Mouse (Mus musculus): Measurements from ENCODE around the gene Tmem184a. TPM values are rescaled to one million over a fixed set of nuclear protein-coding genes. Genes with fewer than 3 reads are reported as not detected.

Tmem184a gene
- total and polyA plus RNA-seq, 2 experiments from 2014 or later: 0.16 TPM; not detected in 1

GRCm38 (mm10) chr5:139791227-139792158 lies 28.2 kb downstream of the Tmem184a start, which contains the start of gene Mafk:
Gene Mafk, plus strand, starts transcription at chr5:139791513.
- DNase-seq (ENCODE audit: low spot score) (peak; percentile 85), ATAC-seq (ENCODE audit: low FRiP score) (peak; percentile 80)
- Histone ChIP-seq H3K36me3 (ENCODE audit: insufficient read depth, low read length) (no peaks in the 10 kb centered on the region), H3K27me3 (ENCODE audit: insufficient read depth, low read length) (no peaks in the 10 kb centered on the region), H3K27ac (ENCODE audit: low read depth, low read length) (peak within 1 kb of the TSS; percentile 43; the same call in 1 of the 2 replicates), H3K4me2 (ENCODE audit: low read depth, low read length, poor library complexity, severe bottlenecking) (peak within 1 kb of the TSS; percentile 99), H3K4me1 (ENCODE audit: insufficient read depth, low read length) (no peaks in the 10 kb centered on the region; the same call in 1 of the 2 replicates), H3K4me3 (ENCODE audit: low read depth, low read length) (peak within 1 kb of the TSS; percentile 70), H3K9ac (replicated peaks; ENCODE audit: low read length, poor library complexity, severe bottlenecking) (peak within 1 kb of the TSS; percentile 65), H3K9me3 (ENCODE audit: low read length) (no peaks in the 10 kb centered on the region)
- under 1% methylated on average over 84 of the region's 92 CpGs for WGBS
- 0 out of 2 replicates have a peak, but pooled peaks have one; percentile 5 for TF ChIP-seq CTCF (IDR thresholded peaks at IDR 0.05)

- H3K4me1 ChIP-seq (ENCODE audit: insufficient read depth, low read length): no peaks in the 10 kb centered on the region; the same call in 1 of the 2 replicates
- no peak overlapping the region for H3K9ac ChIP-seq (replicated peaks; ENCODE audit: low read length, poor library complexity, severe bottlenecking)
- WGBS: 52% methylated on average over 4 of the region's 4 CpGs
- no peak overlapping the region for H3K27ac ChIP-seq (ENCODE audit: low read depth, low read length)
- no peak overlapping the region for H3K4me3 ChIP-seq (ENCODE audit: low read depth, low read length)
- no peak for DNase-seq (ENCODE audit: low spot score)
- no peaks in the 10 kb centered on the region for H3K36me3 ChIP-seq (ENCODE audit: insufficient read depth, low read length)
- no peak for TF ChIP-seq CTCF (IDR thresholded peaks at IDR 0.05)
- H3K9me3 ChIP-seq (ENCODE audit: low read length): no peaks in the 10 kb centered on the region
- H3K27me3 ChIP-seq (ENCODE audit: insufficient read depth, low read length): no peaks in the 10 kb centered on the region
- H3K4me2 ChIP-seq (ENCODE audit: low read depth, low read length, poor library complexity, severe bottlenecking): no peak overlapping the region
- no peak for ATAC-seq (ENCODE audit: low FRiP score)
Measured at GRCm38 (mm10) chr5:139789466-139789865, 30.3 kb downstream of the Tmem184a start.

GRCm38 (mm10) chr5:139781406-139781805 lies 38.3 kb downstream of the Tmem184a start:
- Histone ChIP-seq H3K4me1 (ENCODE audit: insufficient read depth, low read length) (no peaks in the 10 kb centered on the region), H3K4me2 (ENCODE audit: low read depth, low read length, poor library complexity, severe bottlenecking) (no peak overlapping the region), H3K9me3 (ENCODE audit: low read length) (no peaks in the 10 kb centered on the region), H3K9ac (replicated peaks; ENCODE audit: low read length, poor library complexity, severe bottlenecking) (no peak overlapping the region), H3K4me3 (ENCODE audit: low read depth, low read length) (no peak overlapping the region), H3K36me3 (ENCODE audit: insufficient read depth, low read length) (no peaks in the 10 kb centered on the region), H3K27ac (ENCODE audit: low read depth, low read length) (no peak overlapping the region), H3K27me3 (ENCODE audit: insufficient read depth, low read length) (no peaks in the 10 kb centered on the region)
- ATAC-seq (ENCODE audit: low FRiP score) (no peak), DNase-seq (ENCODE audit: low spot score) (no peak)
- WGBS: 87% methylated on average over 8 of the region's 8 CpGs
- no peak for TF ChIP-seq CTCF (IDR thresholded peaks at IDR 0.05)

GRCm38 (mm10) chr5:139776966-139777365 lies 42.8 kb downstream of the Tmem184a start:
- peaks cover 4% of the 10 kb centered on the region; the same call in 1 of the 2 replicates for H3K4me1 ChIP-seq (ENCODE audit: insufficient read depth, low read length)
- no peak overlapping the region for H3K27ac ChIP-seq (ENCODE audit: low read depth, low read length)
- DNase-seq (ENCODE audit: low spot score): no peak
- no peak overlapping the region for H3K9ac ChIP-seq (replicated peaks; ENCODE audit: low read length, poor library complexity, severe bottlenecking)
- H3K27me3 ChIP-seq (ENCODE audit: insufficient read depth, low read length): no peaks in the 10 kb centered on the region
- WGBS: 73% methylated on average over 5 of the region's 5 CpGs
- no peaks in the 10 kb centered on the region for H3K9me3 ChIP-seq (ENCODE audit: low read length)
- peaks cover 16% of the 10 kb centered on the region for H3K36me3 ChIP-seq (ENCODE audit: insufficient read depth, low read length)
- TF ChIP-seq CTCF (IDR thresholded peaks at IDR 0.05): no peak
- no peak overlapping the region for H3K4me2 ChIP-seq (ENCODE audit: low read depth, low read length, poor library complexity, severe bottlenecking)
- H3K4me3 ChIP-seq (ENCODE audit: low read depth, low read length): no peak overlapping the region
- ATAC-seq (ENCODE audit: low FRiP score): no peak

- DNase-seq (ENCODE audit: low spot score) (peak; percentile 98), ATAC-seq (ENCODE audit: low FRiP score) (peak; percentile 92)
- peak within 1 kb of the TSS; percentile 38 for H3K27ac ChIP-seq (ENCODE audit: low read depth, low read length)
- peak; percentile 98 for TF ChIP-seq CTCF (IDR thresholded peaks at IDR 0.05)
- no peaks in the 10 kb centered on the region for H3K27me3 ChIP-seq (ENCODE audit: insufficient read depth, low read length)
- peaks cover 32% of the 10 kb centered on the region for H3K36me3 ChIP-seq (ENCODE audit: insufficient read depth, low read length)
- peak within 1 kb of the TSS; percentile 88 for H3K4me2 ChIP-seq (ENCODE audit: low read depth, low read length, poor library complexity, severe bottlenecking)
- peaks cover 4% of the 10 kb centered on the region; the same call in 1 of the 2 replicates for H3K4me1 ChIP-seq (ENCODE audit: insufficient read depth, low read length)
- H3K4me3 ChIP-seq (ENCODE audit: low read depth, low read length): peak within 1 kb of the TSS; percentile 95
- WGBS: under 1% methylated on average over 46 of the region's 55 CpGs
- no peaks in the 10 kb centered on the region for H3K9me3 ChIP-seq (ENCODE audit: low read length)
- peak within 1 kb of the TSS; percentile 93 for H3K9ac ChIP-seq (replicated peaks; ENCODE audit: low read length, poor library complexity, severe bottlenecking)
Measured at GRCm38 (mm10) chr5:139775216-139775926, 44.3 kb downstream of the Tmem184a start, which contains the start of gene Ints1. Gene Ints1, minus strand, starts transcription at chr5:139775674.
